Mouse (Mus musculus) intestine, embryonic 16.5 days (tissue): Measurements from ENCODE around the gene Tecpr2. TPM values are rescaled to one million over a fixed set of nuclear protein-coding genes. Genes with fewer than 3 reads are reported as not detected.
A peak's percentile ranks its signal among the peaks of the same experiment; 100 is the strongest.

ENCODE experiments used
- ATAC-seq: fragments of 200-750 bp; cut with Nextera tagmentation; 2 replicates; pipeline ENCODE4 v1.8.0; 2017; ENCODE audit warnings: moderate TSS enrichment, moderate library complexity
- H3K27ac ChIP-seq: fragments of 300-500 bp; sonication (generic); 2 replicates; pipeline ENCODE4 v1.5.1; 2014; ENCODE audit warnings: mild to moderate bottlenecking, low read length
- H3K27me3 ChIP-seq: fragments of 300-500 bp; sonication (generic); replicated peaks from 2 replicates; pipeline ENCODE4 v1.6.1; 2014; ENCODE audit warnings: low read length, control low read depth, mixed read lengths; ENCODE audit not compliant: control insufficient read depth, insufficient read depth
- H3K36me3 ChIP-seq: fragments of 300-500 bp; sonication (generic); 2 replicates; pipeline ENCODE4 v1.6.1; 2014; ENCODE audit warnings: low read length, control low read depth; ENCODE audit not compliant: control insufficient read depth, insufficient read depth
- H3K4me1 ChIP-seq: fragments of 300-500 bp; sonication (generic); 2 replicates; pipeline ENCODE4 v1.6.1; 2014; ENCODE audit warnings: low read length, control low read depth, mixed read lengths; ENCODE audit not compliant: control insufficient read depth, insufficient read depth
- H3K4me2 ChIP-seq: fragments of 300-500 bp; sonication (generic); 2 replicates; pipeline ENCODE4 v1.6.1; 2014; ENCODE audit warnings: low read depth, low read length, control low read depth
- H3K4me3 ChIP-seq: fragments of 300-500 bp; sonication (generic); 2 replicates; pipeline ENCODE4 v1.5.1; 2014; ENCODE audit warnings: mild to moderate bottlenecking, low read length
- H3K9ac ChIP-seq: fragments of 300-500 bp; sonication (generic); 2 replicates; pipeline ENCODE4 v1.6.1; 2014; ENCODE audit warnings: low read depth, low read length
- H3K9me3 ChIP-seq: fragments of 300-500 bp; sonication (generic); 2 replicates; pipeline ENCODE4 v1.6.1; 2016; ENCODE audit warnings: low read length, control low read depth; ENCODE audit not compliant: control insufficient read depth
- WGBS: fragments of 180-500 bp; shearing (Covaris S2); extraction: QIAGEN DNeasy Blood & Tissue Kit; methylation state at CpG from one replicate; pipeline ENCODE4 v1.1.7; 2014; 5-methylcytosine and 5-hydroxymethylcytosine counted together
- polyA plus RNA-seq: library from polyadenylated mRNA; unstranded; fragments of >200 nt; fragmentation: Nextera tagmentation; extraction: Ambion mirVana; gene quantifications from 2 replicates; pipeline ENCODE4 v1.2.1, GENCODE M21; 2015

The Tecpr2 gene
- polyA plus RNA-seq, 1 experiment from 2014 or later = 2.2 TPM

- H3K27me3 ChIP-seq = no peaks in the 10 kb centered on the region
- H3K4me1 ChIP-seq = peaks cover 17% of the 10 kb centered on the region
- H3K27ac ChIP-seq = no peak overlapping the region
- ATAC-seq = no peak
- H3K4me2 ChIP-seq = no peak overlapping the region
- no peak overlapping the region for H3K9ac ChIP-seq
- H3K36me3 ChIP-seq = no peaks in the 10 kb centered on the region
- no peak overlapping the region for H3K4me3 ChIP-seq
- H3K9me3 ChIP-seq = no peaks in the 10 kb centered on the region
- WGBS = 85% methylated on average over 1 of the region's 1 CpGs
These were observed 2.8 kb downstream of the Tecpr2 start for GRCm38 (mm10) chr12:110891887-110892286.

- Histone ChIP-seq H3K4me2 (no peak overlapping the region), H3K36me3 (no peaks in the 10 kb centered on the region), H3K9ac (no peak overlapping the region), H3K27ac (no peak overlapping the region), H3K4me3 (no peak overlapping the region), H3K27me3 (no peaks in the 10 kb centered on the region), H3K4me1 (no peaks in the 10 kb centered on the region), H3K9me3 (no peaks in the 10 kb centered on the region)
- 81% methylated on average over 4 of the region's 4 CpGs for WGBS
- ATAC-seq = no peak
These were observed 13.0 kb downstream of the Tecpr2 start for GRCm38 (mm10) chr12:110902106-110902505.

DNA sequence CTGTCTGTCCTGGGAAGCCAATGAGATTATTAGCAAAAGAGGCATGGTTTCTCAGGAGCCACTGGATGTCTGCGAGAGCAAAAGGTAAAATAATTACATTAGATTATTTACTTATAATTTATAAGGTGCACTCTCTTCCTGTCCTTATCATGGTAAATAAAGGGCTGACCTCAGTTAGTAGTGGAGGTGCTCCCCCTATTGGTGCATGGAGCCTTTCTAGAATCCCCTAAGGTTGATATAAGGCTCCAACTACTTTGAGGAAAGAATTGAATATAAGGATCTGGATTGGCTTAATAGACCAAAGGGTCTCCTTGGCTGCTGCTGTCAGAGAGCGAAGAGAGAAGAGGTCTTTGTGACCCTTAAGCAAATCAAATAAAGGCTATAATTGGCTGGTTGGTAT is 14.5 kb downstream of the Tecpr2 start:
- ATAC-seq = no peak
- 72% methylated on average over 2 of the region's 2 CpGs for WGBS
- H3K9ac ChIP-seq = no peak overlapping the region

GRCm38 (mm10) chr12:110907845-110908244 is 18.8 kb downstream of the Tecpr2 start:
- Histone ChIP-seq H3K9me3 (no peaks in the 10 kb centered on the region), H3K9ac (no peak overlapping the region), H3K27ac (no peak overlapping the region), H3K4me2 (no peak overlapping the region), H3K36me3 (no peaks in the 10 kb centered on the region), H3K4me1 (no peaks in the 10 kb centered on the region), H3K4me3 (no peak overlapping the region), H3K27me3 (no peaks in the 10 kb centered on the region)
- ATAC-seq = no peak
- WGBS = 80% methylated on average over 3 of the region's 3 CpGs

More for the DNA sequence above, 14.5 kb downstream of the Tecpr2 start:
- H3K4me2 ChIP-seq = no peak overlapping the region
- H3K9me3 ChIP-seq = no peaks in the 10 kb centered on the region
- H3K36me3 ChIP-seq = no peaks in the 10 kb centered on the region
- H3K4me1 ChIP-seq = no peaks in the 10 kb centered on the region
- H3K4me3 ChIP-seq = no peak overlapping the region
- no peak overlapping the region for H3K27ac ChIP-seq
- H3K27me3 ChIP-seq = no peaks in the 10 kb centered on the region

- Histone ChIP-seq H3K9ac (no peak overlapping the region), H3K27me3 (no peaks in the 10 kb centered on the region), H3K4me3 (no peak overlapping the region), H3K36me3 (no peaks in the 10 kb centered on the region), H3K4me2 (no peak overlapping the region), H3K4me1 (no peaks in the 10 kb centered on the region), H3K9me3 (no peaks in the 10 kb centered on the region), H3K27ac (no peak overlapping the region)
- WGBS = 98% methylated on average over 2 of the region's 2 CpGs
- ATAC-seq = no peak
These were observed 20.9 kb downstream of the Tecpr2 start for GRCm38 (mm10) chr12:110909962-110910361.

GRCm38 (mm10) chr12:110915761-110916160 is 26.7 kb downstream of the Tecpr2 start:
- H3K27me3 ChIP-seq = no peaks in the 10 kb centered on the region
- H3K4me2 ChIP-seq = no peak overlapping the region
- H3K27ac ChIP-seq = no peak overlapping the region
- ATAC-seq = no peak
- H3K9ac ChIP-seq = no peak overlapping the region
- no peaks in the 10 kb centered on the region for H3K4me1 ChIP-seq
- H3K9me3 ChIP-seq = no peaks in the 10 kb centered on the region
- H3K36me3 ChIP-seq = no peaks in the 10 kb centered on the region; the same call in 1 of the 2 replicates
- 75% methylated on average over 9 of the region's 9 CpGs for WGBS
- H3K4me3 ChIP-seq = no peak overlapping the region

GRCm38 (mm10) chr12:110920254-110920653 is 31.2 kb downstream of the Tecpr2 start:
- Histone ChIP-seq H3K4me2 (no peak overlapping the region), H3K9ac (no peak overlapping the region), H3K36me3 (no peaks in the 10 kb centered on the region; the same call in 1 of the 2 replicates), H3K4me3 (no peak overlapping the region), H3K27me3 (no peaks in the 10 kb centered on the region), H3K9me3 (no peaks in the 10 kb centered on the region), H3K4me1 (no peaks in the 10 kb centered on the region), H3K27ac (no peak overlapping the region)
- 92% methylated on average over 4 of the region's 4 CpGs for WGBS
- ATAC-seq = no peak

- Histone ChIP-seq H3K4me3 (no peak overlapping the region), H3K9ac (no peak overlapping the region), H3K27me3 (no peaks in the 10 kb centered on the region), H3K4me1 (no peaks in the 10 kb centered on the region), H3K9me3 (no peaks in the 10 kb centered on the region), H3K27ac (no peak overlapping the region), H3K4me2 (no peak overlapping the region), H3K36me3 (no peaks in the 10 kb centered on the region)
- no peak for ATAC-seq
- 88% methylated on average over 5 of the region's 5 CpGs for WGBS
These were observed 32.5 kb downstream of the Tecpr2 start for GRCm38 (mm10) chr12:110921572-110921971.

- Histone ChIP-seq H3K27ac (no peak overlapping the region), H3K4me3 (no peak overlapping the region), H3K4me1 (no peaks in the 10 kb centered on the region), H3K4me2 (no peak overlapping the region), H3K36me3 (peaks cover 2% of the 10 kb centered on the region; the same call in 1 of the 2 replicates), H3K9me3 (no peaks in the 10 kb centered on the region), H3K9ac (no peak overlapping the region), H3K27me3 (no peaks in the 10 kb centered on the region)
- 71% methylated on average over 5 of the region's 5 CpGs for WGBS
- ATAC-seq = no peak
These were observed 43.8 kb downstream of the Tecpr2 start for GRCm38 (mm10) chr12:110932820-110933219.

DNA sequence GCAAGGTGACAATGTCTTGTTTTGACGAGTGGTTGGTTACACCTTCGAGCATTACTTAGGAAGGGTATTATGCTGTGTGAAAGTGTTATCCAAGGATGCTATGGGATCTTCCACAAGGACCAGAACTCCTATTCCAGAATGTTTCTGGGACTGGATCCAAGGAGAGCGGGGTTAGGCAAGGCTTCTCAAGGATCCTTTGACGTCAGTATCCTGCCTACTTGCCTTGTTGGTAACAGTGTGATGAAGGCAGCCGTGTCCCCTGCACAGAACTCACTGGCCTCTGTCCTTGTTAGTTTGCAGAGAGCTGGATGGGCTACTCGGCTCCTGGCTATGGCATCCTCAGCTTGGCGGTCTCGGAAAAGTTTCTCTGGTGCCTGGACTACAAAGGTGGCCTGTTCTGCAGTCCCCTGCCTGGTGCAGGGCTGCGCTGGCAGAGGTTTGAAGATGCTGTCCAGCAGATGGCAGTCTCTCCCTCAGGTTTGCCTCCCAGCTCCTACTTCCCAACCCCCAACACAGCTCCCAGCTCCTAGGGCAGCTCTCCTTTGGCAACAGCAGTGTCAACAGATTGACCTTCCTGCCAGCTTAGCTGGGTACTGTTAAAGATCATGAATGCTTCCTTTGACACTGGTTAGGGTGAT is 47.0 kb downstream of the Tecpr2 start:
- 0 out of 2 replicates have a peak, but pooled peaks cover 5% of the 10 kb centered on the region for H3K36me3 ChIP-seq
- WGBS = 63% methylated on average over 9 of the region's 9 CpGs
- H3K4me2 ChIP-seq = no peak overlapping the region
- H3K4me1 ChIP-seq = no peaks in the 10 kb centered on the region
- H3K9ac ChIP-seq = no peak overlapping the region
- no peak overlapping the region for H3K27ac ChIP-seq
- no peak overlapping the region for H3K4me3 ChIP-seq
- H3K9me3 ChIP-seq = no peaks in the 10 kb centered on the region
- H3K27me3 ChIP-seq = no peaks in the 10 kb centered on the region
- ATAC-seq = peak; percentile 93
